Mouse (Mus musculus): ENCODE measurements at regions not wholly inside any gene's neighbourhood (a gene's known extent, or its start where the extent isn't known, plus 50 kb on each side); places are given as distances from the start of the nearest gene placed in this dataset.

GRCm38 (mm10) chr10:125788262-125788661, 177.7 kb upstream of the Lrig3 start:
- DNase-seq (ENCODE audit: low spot score in 2 of 2): no peak

GRCm38 (mm10) chr10:125790924-125791323, 175.0 kb upstream of the Lrig3 start:
- no peak for DNase-seq (ENCODE audit: low spot score in 2 of 2)

- no peak for DNase-seq (ENCODE audit: low spot score in 2 of 2)
These were observed 171.5 kb upstream of the Lrig3 start for GRCm38 (mm10) chr10:125794504-125794903.

- DNase-seq (ENCODE audit: low spot score in 2 of 2): no peak
These were observed 170.6 kb upstream of the Lrig3 start for GRCm38 (mm10) chr10:125795323-125795722.

GRCm38 (mm10) chr10:125798678-125799077, 167.3 kb upstream of the Lrig3 start:
- no peak for DNase-seq (ENCODE audit: low spot score in 2 of 2)

- DNase-seq (ENCODE audit: low spot score in 2 of 2): no peak
These were observed 165.3 kb upstream of the Lrig3 start for GRCm38 (mm10) chr10:125800572-125801114.

- DNase-seq (ENCODE audit: low spot score in 2 of 2): no peak
These were observed 164.5 kb upstream of the Lrig3 start for GRCm38 (mm10) chr10:125801450-125801849.

GRCm38 (mm10) chr10:125802923-125803583, 162.9 kb upstream of the Lrig3 start:
- no peak for DNase-seq (ENCODE audit: low spot score in 2 of 2)

GRCm38 (mm10) chr10:125809763-125810361, 156.1 kb upstream of the Lrig3 start:
- DNase-seq (ENCODE audit: low spot score in 2 of 2): no peak

GRCm38 (mm10) chr10:125810590-125810989, 155.4 kb upstream of the Lrig3 start:
- no peak for DNase-seq (ENCODE audit: low spot score in 2 of 2)

GRCm38 (mm10) chr10:125814191-125814887, 151.6 kb upstream of the Lrig3 start:
- no peak for DNase-seq (ENCODE audit: low spot score in 2 of 2)

- DNase-seq (ENCODE audit: low spot score in 2 of 2): no peak
These were observed 133.8 kb upstream of the Lrig3 start for GRCm38 (mm10) chr10:125832134-125832533.

GRCm38 (mm10) chr10:125832764-125833163, 133.2 kb upstream of the Lrig3 start:
- DNase-seq (ENCODE audit: low spot score in 2 of 2): no peak

GRCm38 (mm10) chr10:125833989-125834388, 132.0 kb upstream of the Lrig3 start:
- DNase-seq (ENCODE audit: low spot score in 2 of 2): no peak

GRCm38 (mm10) chr10:125838982-125839381, 127.0 kb upstream of the Lrig3 start:
- no peak for DNase-seq (ENCODE audit: low spot score in 2 of 2)

GRCm38 (mm10) chr10:125839621-125840141, 126.3 kb upstream of the Lrig3 start:
- DNase-seq (ENCODE audit: low spot score in 2 of 2): no peak

- DNase-seq (ENCODE audit: low spot score in 2 of 2): no peak
These were observed 125.6 kb upstream of the Lrig3 start for GRCm38 (mm10) chr10:125840388-125840787.

- DNase-seq (ENCODE audit: low spot score in 2 of 2): no peak
These were observed 121.6 kb upstream of the Lrig3 start for GRCm38 (mm10) chr10:125844336-125844865.

GRCm38 (mm10) chr10:125845014-125845514, 120.9 kb upstream of the Lrig3 start:
- no peak for DNase-seq (ENCODE audit: low spot score in 2 of 2)

GRCm38 (mm10) chr10:125850370-125850769, 115.6 kb upstream of the Lrig3 start:
- DNase-seq (ENCODE audit: low spot score in 2 of 2): no peak

- DNase-seq (ENCODE audit: low spot score in 2 of 2): no peak
These were observed 104.2 kb upstream of the Lrig3 start for GRCm38 (mm10) chr10:125861734-125862133.
